Mouse (Mus musculus): ENCODE measurements around the gene Cldn6.

DNA sequence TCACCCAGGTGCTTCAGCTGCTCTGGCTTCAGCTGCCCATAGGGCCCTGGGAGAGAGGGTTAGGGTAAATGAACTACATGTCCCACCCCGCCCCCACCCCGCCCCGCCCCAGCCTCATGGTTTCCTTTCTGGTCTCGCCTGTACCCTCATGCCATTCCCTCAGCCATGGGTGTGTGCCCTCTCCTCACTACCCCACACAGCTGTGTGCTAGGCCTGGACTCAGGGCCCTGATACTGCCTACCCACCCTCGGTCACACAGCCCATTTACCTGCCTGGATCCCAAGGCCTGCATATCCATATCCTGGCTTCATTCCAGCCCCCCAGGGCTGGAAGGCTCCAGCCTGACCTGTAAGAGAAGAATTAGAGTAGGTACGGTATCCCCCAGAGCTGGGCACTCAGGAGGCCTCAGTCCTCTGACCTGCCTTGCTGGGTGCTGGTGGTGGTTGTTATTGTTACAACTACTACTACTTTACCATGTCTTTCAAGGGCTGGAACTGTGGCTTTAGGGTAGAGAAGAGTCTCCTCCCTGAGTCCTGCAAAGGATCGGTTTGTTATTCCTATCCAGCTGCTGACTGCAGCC, 26.6 kb downstream of the Cldn6 start:
- TF ChIP-seq USF1 (IDR thresholded peaks at IDR 0.05; ENCODE audit: low read depth, low read length) (no peak), CTCF (IDR thresholded peaks at IDR 0.05 in 2 of 3, conservative IDR thresholded peaks at IDR 0.05 in 1 of 3; ENCODE audit: control insufficient read depth in 1 of 3, insufficient read depth in 1 of 3, low read depth in 2 of 3, low read length in 3 of 3, poor library complexity in 1 of 3, severe bottlenecking in 1 of 3) (no peak), POLR2AphosphoS5 (IDR thresholded peaks at IDR 0.05; ENCODE audit: borderline replicate concordance, low read depth, low read length) (no peak), POLR2AphosphoS2 (IDR thresholded peaks at IDR 0.05; ENCODE audit: low read length) (no peak), TAL1 (IDR thresholded peaks at IDR 0.05; ENCODE audit: low read length) (no peak), POLR2A (IDR thresholded peaks at IDR 0.05; ENCODE audit: control insufficient read depth in 1 of 2, insufficient read depth in 1 of 2, low read depth in 1 of 2, low read length in 2 of 2, poor library complexity in 1 of 2) (no peak), CHD2 (IDR thresholded peaks at IDR 0.05; ENCODE audit: low read length) (no peak), ELF1 (IDR thresholded peaks at IDR 0.05; ENCODE audit: low read depth, low read length) (no peak), ZKSCAN1 (IDR thresholded peaks at IDR 0.05; ENCODE audit: low read depth, low read length) (no peak), JUND (IDR thresholded peaks at IDR 0.05; ENCODE audit: low read depth, low read length) (no peak), EP300 (IDR thresholded peaks at IDR 0.05; ENCODE audit: low read depth in 1 of 2, low read length in 2 of 2) (no peak)
